Mouse (Mus musculus) gastrocnemius, postnatal 4 days (tissue): ENCODE measurements around the gene Rnft1. TPM values are rescaled to one million over a fixed set of nuclear protein-coding genes. Genes with fewer than 3 reads are reported as not detected.
A peak's percentile ranks its signal among the peaks of the same experiment; 100 is the strongest.
"Not testable (repeated sequence)": the region's sequence is repeated elsewhere in the genome, so short reads cannot be mapped to it uniquely, and the experiment has no call there.

Experiments used
- DNase-seq, 2 experiments: peaks; one replicate each; pipeline ENCODE4 v3.0.0; 2021 to 2022; ENCODE audit warnings: low spot score in 2 of 2, mixed read lengths in 2 of 2
- total RNA-seq, 2 experiments: library from RNA; stranded (reverse); gene quantifications; 2 replicates each; pipeline ENCODE4 v1.2.3; 2021

The Rnft1 gene
- total RNA-seq, 2 experiments from 2014 or later = 38.1 to 40.2 TPM

GRCm38 (mm10) chr11:86516620-86517019 is 32.2 kb downstream of the Rnft1 start:
- DNase-seq = no peak

GRCm38 (mm10) chr11:86517229-86517628 is 32.8 kb downstream of the Rnft1 start:
- no peak for DNase-seq

GRCm38 (mm10) chr11:86519751-86520150 is 35.3 kb downstream of the Rnft1 start:
- no peak for DNase-seq

- no peak for DNase-seq
Measured at GRCm38 (mm10) chr11:86527528-86527927, 43.1 kb downstream of the Rnft1 start.

- DNase-seq = no peak
Measured at GRCm38 (mm10) chr11:86532834-86533233, 48.4 kb downstream of the Rnft1 start.

- not testable (repeated sequence) for DNase-seq
Measured at GRCm38 (mm10) chr11:86533302-86533701, 48.8 kb downstream of the Rnft1 start.

- no peak for DNase-seq
Measured at GRCm38 (mm10) chr11:86534201-86534910, 49.9 kb downstream of the Rnft1 start.

- DNase-seq = no peak
Measured at GRCm38 (mm10) chr11:86538786-86539185, 54.3 kb downstream of the Rnft1 start.

GRCm38 (mm10) chr11:86539716-86540475 is 55.4 kb downstream of the Rnft1 start:
- DNase-seq = no peak

- no peak for DNase-seq
Measured at GRCm38 (mm10) chr11:86540476-86540845, 56.0 kb downstream of the Rnft1 start.

- no peak for DNase-seq
Measured at GRCm38 (mm10) chr11:86542851-86543250, 58.4 kb downstream of the Rnft1 start.

GRCm38 (mm10) chr11:86543960-86544638 is 59.6 kb downstream of the Rnft1 start:
- DNase-seq = peak in 1 of 2 experiments; percentile 31

- peak; percentile 96 to 100 for DNase-seq
Measured at GRCm38 (mm10) chr11:86544639-86545299, 60.3 kb downstream of the Rnft1 start, which contains the start of the genes Rps6kb1 and Tubd1. Rps6kb1 (minus strand) TSS chr11:86544805. Tubd1 (plus strand) TSS chr11:86544991.

GRCm38 (mm10) chr11:86545556-86545955 is 61.1 kb downstream of the Rnft1 start:
- no peak for DNase-seq

- no peak for DNase-seq
Measured at GRCm38 (mm10) chr11:86547412-86547811, 63.0 kb downstream of the Rnft1 start.

Other genes starting within 250 kb of the Rnft1 start
- 10 to 100 TPM; 13.2 to 14.6 TPM for gene Ints2, start 227.1 kb upstream of the Rnft1 start, total RNA-seq
- gene Med13, start 127.1 kb upstream of the Rnft1 start, total RNA-seq = 10 to 100 TPM; 47.8 to 51.6 TPM
- 10 to 100 TPM; 50.5 to 56.8 TPM for gene Rps6kb1, start 60.1 kb downstream of the Rnft1 start, total RNA-seq
- 1 to 10 TPM; 5.0 to 5.2 TPM for gene Tubd1, start 60.3 kb downstream of the Rnft1 start, total RNA-seq
- 10 to 100 TPM; 55.1 to 65.5 TPM for gene Vmp1, start 199.2 kb downstream of the Rnft1 start, total RNA-seq
- 10 to 100 TPM; 10.2 to 11.9 TPM for gene Ptrh2, start 199.3 kb downstream of the Rnft1 start, total RNA-seq